Mouse (Mus musculus) forebrain, embryonic 13.5 days (tissue): Measurements from ENCODE around the gene Msi2. TPM values are rescaled to one million over a fixed set of nuclear protein-coding genes. Genes with fewer than 3 reads are reported as not detected.

Source experiments
- ATAC-seq: fragments of 200-750 bp; cut with Nextera tagmentation; 2 replicates; pipeline ENCODE4 v1.8.0; 2017
- H3K27ac ChIP-seq: fragments of 300-500 bp; sonication (generic); 2 replicates; pipeline ENCODE4 v1.5.1; 2015; ENCODE audit warnings: inconsistent platforms, mild to moderate bottlenecking, moderate library complexity
- H3K27me3 ChIP-seq: fragments of 300-500 bp; sonication (generic); 2 replicates; pipeline ENCODE4 v1.6.1; 2015; ENCODE audit warnings: mild to moderate bottlenecking, inconsistent platforms
- H3K36me3 ChIP-seq: fragments of 300-500 bp; sonication (generic); 2 replicates; pipeline ENCODE4 v1.6.1; 2015; ENCODE audit warnings: mild to moderate bottlenecking, inconsistent platforms; ENCODE audit not compliant: poor library complexity, severe bottlenecking
- H3K4me1 ChIP-seq: fragments of 300-500 bp; sonication (generic); 2 replicates; pipeline ENCODE4 v1.6.1; 2015; ENCODE audit warnings: inconsistent platforms
- H3K4me2 ChIP-seq: fragments of 300-500 bp; sonication (generic); 2 replicates; pipeline ENCODE4 v1.6.1; 2015; ENCODE audit warnings: inconsistent platforms, mild to moderate bottlenecking, moderate library complexity
- H3K4me3 ChIP-seq: fragments of 300-500 bp; sonication (generic); 2 replicates; pipeline ENCODE4 v1.5.1; 2015; ENCODE audit warnings: mild to moderate bottlenecking, inconsistent platforms
- H3K9ac ChIP-seq: fragments of 300-500 bp; sonication (generic); 2 replicates; pipeline ENCODE4 v1.6.1; 2015; ENCODE audit warnings: mild to moderate bottlenecking, inconsistent platforms
- H3K9me3 ChIP-seq: fragments of 300-500 bp; sonication (generic); replicated peaks from 2 replicates; pipeline ENCODE4 v1.6.1; 2016; ENCODE audit warnings: inconsistent platforms
- WGBS: fragments of 180-500 bp; shearing (Covaris S2); methylation state at CpG from one replicate; pipeline ENCODE4 v1.1.7; 2015; 5-methylcytosine and 5-hydroxymethylcytosine counted together
- polyA plus RNA-seq: library from polyadenylated mRNA; unstranded; fragments of >200 nt; fragmentation: Nextera tagmentation; extraction: Ambion mirVana; gene quantifications from 2 replicates; pipeline ENCODE4 v1.2.1, GENCODE M21; 2015

Msi2 gene
- polyA plus RNA-seq, 1 experiment from 2014 or later: 31.5 TPM

- Histone ChIP-seq H3K36me3 (peaks cover 4% of the 10 kb centered on the region; the same call in 1 of the 2 replicates), H3K9me3 (no peaks in the 10 kb centered on the region), H3K27ac (peak overlapping the region; percentile 89), H3K4me1 (peaks cover 86% of the 10 kb centered on the region), H3K4me3 (no peak overlapping the region), H3K9ac (peak overlapping the region; percentile 14; the same call in 1 of the 2 replicates), H3K27me3 (no peaks in the 10 kb centered on the region), H3K4me2 (peak overlapping the region; percentile 24; the same call in 1 of the 2 replicates)
- ATAC-seq: 0 out of 2 replicates have a peak, but pooled peaks have one; percentile 22
- WGBS: 39% methylated on average over 9 of the region's 9 CpGs
These were observed 99.5 kb downstream of the Msi2 start for GRCm38 (mm10) chr11:88618732-88619309.

- Histone ChIP-seq H3K36me3 (peaks cover 4% of the 10 kb centered on the region; the same call in 1 of the 2 replicates), H3K4me2 (peak overlapping the region; percentile 19), H3K27me3 (no peaks in the 10 kb centered on the region), H3K27ac (peak overlapping the region; percentile 89), H3K9ac (no peak overlapping the region), H3K9me3 (no peaks in the 10 kb centered on the region), H3K4me1 (peaks cover 86% of the 10 kb centered on the region), H3K4me3 (no peak overlapping the region)
- peak; percentile 19; the same call in 1 of the 2 replicates for ATAC-seq
- WGBS: 30% methylated on average over 16 of the region's 16 CpGs
These were observed 100.3 kb downstream of the Msi2 start for GRCm38 (mm10) chr11:88618005-88618501.

- peaks cover 86% of the 10 kb centered on the region for H3K4me1 ChIP-seq
- H3K4me3 ChIP-seq: no peak overlapping the region
- WGBS: 45% methylated on average over 11 of the region's 11 CpGs
- H3K4me2 ChIP-seq: peak overlapping the region; percentile 19
- peaks cover 4% of the 10 kb centered on the region; the same call in 1 of the 2 replicates for H3K36me3 ChIP-seq
- ATAC-seq: peak; percentile 19; the same call in 1 of the 2 replicates
- H3K27ac ChIP-seq: peak overlapping the region; percentile 89
- no peak overlapping the region for H3K9ac ChIP-seq
- H3K27me3 ChIP-seq: no peaks in the 10 kb centered on the region
- no peaks in the 10 kb centered on the region for H3K9me3 ChIP-seq
These were observed 100.9 kb downstream of the Msi2 start for GRCm38 (mm10) chr11:88617380-88617779.

GRCm38 (mm10) chr11:88614527-88615305 is 103.6 kb downstream of the Msi2 start:
- WGBS: 87% methylated on average over 11 of the region's 11 CpGs
- no peak for ATAC-seq

GRCm38 (mm10) chr11:88613771-88614526 is 104.4 kb downstream of the Msi2 start:
- Histone ChIP-seq H3K27me3 (no peaks in the 10 kb centered on the region), H3K36me3 (peaks cover 4% of the 10 kb centered on the region; the same call in 1 of the 2 replicates), H3K9ac (no peak overlapping the region), H3K9me3 (no peaks in the 10 kb centered on the region), H3K27ac (peak overlapping the region; percentile 37; the same call in 1 of the 2 replicates), H3K4me3 (no peak overlapping the region), H3K4me2 (no peak overlapping the region), H3K4me1 (peaks cover 63% of the 10 kb centered on the region)
- no peak for ATAC-seq
- 70% methylated on average over 11 of the region's 11 CpGs for WGBS

More at GRCm38 (mm10) chr11:88614527-88615305, 103.6 kb downstream of the Msi2 start:
- H3K9me3 ChIP-seq: no peaks in the 10 kb centered on the region
- no peak overlapping the region for H3K9ac ChIP-seq
- 0 out of 2 replicates have a peak overlapping the region, but pooled peaks have one; percentile 37 for H3K27ac ChIP-seq
- no peak overlapping the region for H3K4me3 ChIP-seq
- no peak overlapping the region for H3K4me2 ChIP-seq
- H3K27me3 ChIP-seq: no peaks in the 10 kb centered on the region
- peaks cover 63% of the 10 kb centered on the region for H3K4me1 ChIP-seq
- peaks cover 4% of the 10 kb centered on the region; the same call in 1 of the 2 replicates for H3K36me3 ChIP-seq

- peak overlapping the region; percentile 17; the same call in 1 of the 2 replicates for H3K27ac ChIP-seq
- peaks cover 4% of the 10 kb centered on the region; the same call in 1 of the 2 replicates for H3K36me3 ChIP-seq
- H3K4me2 ChIP-seq: no peak overlapping the region
- no peaks in the 10 kb centered on the region for H3K27me3 ChIP-seq
- WGBS: 48% methylated on average over 6 of the region's 6 CpGs
- H3K4me3 ChIP-seq: no peak overlapping the region
- H3K4me1 ChIP-seq: peaks cover 63% of the 10 kb centered on the region
- no peak for ATAC-seq
- no peak overlapping the region for H3K9ac ChIP-seq
- no peaks in the 10 kb centered on the region for H3K9me3 ChIP-seq
These were observed 105.3 kb downstream of the Msi2 start for GRCm38 (mm10) chr11:88613008-88613407.

GRCm38 (mm10) chr11:88612141-88612540 is 106.2 kb downstream of the Msi2 start:
- H3K27ac ChIP-seq: no peak overlapping the region
- ATAC-seq: no peak
- 96% methylated on average over 7 of the region's 7 CpGs for WGBS
- H3K9ac ChIP-seq: no peak overlapping the region
- H3K27me3 ChIP-seq: no peaks in the 10 kb centered on the region
- H3K9me3 ChIP-seq: no peaks in the 10 kb centered on the region
- H3K36me3 ChIP-seq: peaks cover 4% of the 10 kb centered on the region; the same call in 1 of the 2 replicates
- H3K4me3 ChIP-seq: no peak overlapping the region
- H3K4me1 ChIP-seq: peaks cover 63% of the 10 kb centered on the region
- H3K4me2 ChIP-seq: no peak overlapping the region

- H3K36me3 ChIP-seq: no peaks in the 10 kb centered on the region
- H3K4me1 ChIP-seq: peaks cover 73% of the 10 kb centered on the region
- no peak overlapping the region for H3K4me2 ChIP-seq
- 95% methylated on average over 6 of the region's 6 CpGs for WGBS
- H3K27ac ChIP-seq: no peak overlapping the region
- H3K4me3 ChIP-seq: no peak overlapping the region
- no peaks in the 10 kb centered on the region for H3K9me3 ChIP-seq
- H3K27me3 ChIP-seq: no peaks in the 10 kb centered on the region
- no peak for ATAC-seq
- H3K9ac ChIP-seq: no peak overlapping the region
These were observed 107.5 kb downstream of the Msi2 start for GRCm38 (mm10) chr11:88610809-88611208.

GRCm38 (mm10) chr11:88610112-88610511 is 108.2 kb downstream of the Msi2 start:
- no peak for ATAC-seq
- Histone ChIP-seq H3K27me3 (no peaks in the 10 kb centered on the region), H3K9ac (no peak overlapping the region), H3K36me3 (no peaks in the 10 kb centered on the region), H3K9me3 (no peaks in the 10 kb centered on the region), H3K27ac (no peak overlapping the region), H3K4me3 (no peak overlapping the region), H3K4me1 (peaks cover 75% of the 10 kb centered on the region), H3K4me2 (no peak overlapping the region)
- 93% methylated on average over 1 of the region's 1 CpGs for WGBS

GRCm38 (mm10) chr11:88608584-88608983 is 109.7 kb downstream of the Msi2 start:
- WGBS: 68% methylated on average over 4 of the region's 4 CpGs
- Histone ChIP-seq H3K27ac (peak overlapping the region; percentile 53), H3K36me3 (peaks cover 8% of the 10 kb centered on the region), H3K9ac (no peak overlapping the region), H3K27me3 (no peaks in the 10 kb centered on the region), H3K4me2 (no peak overlapping the region), H3K9me3 (no peaks in the 10 kb centered on the region), H3K4me3 (no peak overlapping the region), H3K4me1 (peaks cover 73% of the 10 kb centered on the region)
- no peak; the same call in 1 of the 2 replicates for ATAC-seq

GRCm38 (mm10) chr11:88607725-88608383 is 110.5 kb downstream of the Msi2 start:
- ATAC-seq: peak; percentile 72
- Histone ChIP-seq H3K27ac (peak overlapping the region; percentile 52), H3K4me1 (peaks cover 66% of the 10 kb centered on the region)

More at GRCm38 (mm10) chr11:88607725-88608383, 110.5 kb downstream of the Msi2 start:
- Histone ChIP-seq H3K4me3 (no peak overlapping the region), H3K4me2 (peak overlapping the region; percentile 12; the same call in 1 of the 2 replicates), H3K27me3 (no peaks in the 10 kb centered on the region), H3K36me3 (peaks cover 13% of the 10 kb centered on the region), H3K9ac (no peak overlapping the region), H3K9me3 (no peaks in the 10 kb centered on the region)
- 40% methylated on average over 12 of the region's 12 CpGs for WGBS
